21 mouse cellular contexts compared by ENCODE assay signal in the genomic region with DNA sequence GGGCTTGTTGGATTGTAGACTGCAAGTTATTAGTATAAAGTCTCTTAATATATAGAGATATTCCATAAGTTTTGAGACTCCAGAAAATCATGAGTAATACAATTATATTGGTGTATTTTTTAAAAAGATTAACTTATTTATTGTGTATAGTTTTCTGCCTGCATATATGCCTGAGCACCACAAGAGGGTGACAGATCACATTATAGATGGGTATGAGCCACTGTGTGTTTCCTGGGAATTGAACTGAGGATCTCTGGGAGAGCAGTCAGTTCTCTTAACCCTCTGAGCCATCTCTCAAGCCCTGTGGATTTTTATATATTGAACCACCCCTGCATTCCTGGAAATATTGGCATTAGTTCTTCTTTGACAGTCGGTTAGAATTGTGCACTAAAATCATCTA. TPM values are rescaled to one million over a fixed set of nuclear protein-coding genes. Genes with fewer than 3 reads are reported as not detected.
"Had no signal": no experiment of that assay in that cellular context is flagged by ENCODE, and none has a peak within 500 bp of the region (broad histone marks: within the 10 kb centered on the region; RNA-seq: fewer than 3 reads in every experiment).

No protein-coding gene starts in this region.

- H3K27me3 ChIP-seq: kidney, embryonic 15.5 days; lung, embryonic 15.5 days had no signal

- H3K27ac ChIP-seq: kidney, embryonic 15.5 days; left cerebral cortex, adult 2 months; liver, embryonic 14.5 days; lung, embryonic 15.5 days had no signal

- H3K4me1 ChIP-seq: kidney, embryonic 15.5 days; lung, embryonic 15.5 days had no signal

- H3K4me2 ChIP-seq: kidney, embryonic 15.5 days; liver, embryonic 11.5 days; lung, embryonic 15.5 days; midbrain, embryonic 11.5 days had no signal

- H3K36me3 ChIP-seq: kidney, embryonic 15.5 days; lung, embryonic 15.5 days had no signal

- DNase-seq: kidney, adult 8-10 months; kidney, postnatal 10 days; kidney, postnatal 36 days; layer of hippocampus, postnatal 36 days; lung, adult 18-20 months; lung, postnatal 14 days; lung, postnatal 4 days; midbrain, embryonic 14.5 days; thymus, adult 2 months; thymus, postnatal 14 days; thymus, postnatal 4 days had no signal

- H3K4me3 ChIP-seq: kidney, embryonic 15.5 days; left cerebral cortex, adult 2 months; lung, embryonic 15.5 days had no signal

- H3K9ac ChIP-seq: kidney, embryonic 15.5 days; liver, embryonic 14.5 days; lung, embryonic 15.5 days had no signal

RNA-seq across cellular contexts. Expression of a gene that starts 9.7 kb away (rescaled TPM):
- polyA plus RNA-seq: small intestine, adult 2 months; spleen, adult 2 months had no signal

RNA-seq across cellular contexts. Expression of a gene that starts 22.7 kb away (rescaled TPM):
- total RNA-seq: layer of hippocampus, postnatal 10 days; layer of hippocampus, postnatal 36 days; left cerebral cortex, adult 2 months; left cerebral cortex, postnatal 36 days had no signal
- polyA plus RNA-seq: midbrain, embryonic 14.5 days; small intestine, adult 2 months; spleen, adult 2 months; thymus, adult 2 months had no signal

RNA-seq across cellular contexts. Expression of a gene that starts 38.1 kb away (rescaled TPM):
- polyA plus RNA-seq: small intestine, adult 2 months; spleen, adult 2 months; thymus, adult 2 months had no signal
